Mouse (Mus musculus): Measurements from ENCODE around the gene ccdc198.
A peak's percentile ranks its signal among the peaks of the same experiment; 100 is the strongest.
"Not testable (repeated sequence)": the region's sequence is repeated elsewhere in the genome, so short reads cannot be mapped to it uniquely, and the experiment has no call there.

ccdc198 gene

GRCm38 (mm10) chr14:49245126-49245714 lies at the start of gene ccdc198:
ccdc198 (minus strand) TSS chr14:49245474.
- no peak for DNase-seq (ENCODE audit: low spot score)

DNA sequence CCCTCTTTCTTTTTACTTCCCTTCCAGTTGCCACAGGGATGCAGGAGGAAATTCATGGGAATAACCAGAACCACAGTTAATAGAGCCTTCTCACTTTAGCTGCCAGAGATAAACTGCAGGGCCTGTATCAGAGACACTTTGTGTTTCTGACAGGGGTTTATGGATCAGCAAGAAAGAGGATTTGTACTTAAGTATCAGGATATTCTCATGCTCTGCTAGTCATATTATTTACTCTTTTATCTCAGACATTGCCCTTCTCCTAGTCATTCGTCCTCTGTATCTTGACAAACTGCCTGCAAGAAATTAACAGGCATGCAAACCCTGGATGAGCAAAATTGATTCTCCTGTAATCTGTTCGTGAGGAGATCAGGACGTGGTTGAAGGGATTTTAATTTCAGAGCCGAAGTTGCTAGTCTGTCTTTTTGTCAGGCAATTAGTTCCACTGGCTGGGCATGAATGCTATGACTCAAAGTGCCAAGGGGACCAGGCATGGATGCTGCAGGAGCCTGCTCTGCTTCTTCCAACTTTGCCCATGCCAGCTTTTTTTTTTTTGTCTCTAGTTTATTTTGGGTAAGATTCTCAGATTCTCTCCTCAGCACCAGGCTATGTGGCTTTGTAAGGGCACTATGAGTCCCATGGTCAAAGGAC lies 48.7 kb upstream of the ccdc198 start:
- no peak for DNase-seq (ENCODE audit: low spot score)

DNA sequence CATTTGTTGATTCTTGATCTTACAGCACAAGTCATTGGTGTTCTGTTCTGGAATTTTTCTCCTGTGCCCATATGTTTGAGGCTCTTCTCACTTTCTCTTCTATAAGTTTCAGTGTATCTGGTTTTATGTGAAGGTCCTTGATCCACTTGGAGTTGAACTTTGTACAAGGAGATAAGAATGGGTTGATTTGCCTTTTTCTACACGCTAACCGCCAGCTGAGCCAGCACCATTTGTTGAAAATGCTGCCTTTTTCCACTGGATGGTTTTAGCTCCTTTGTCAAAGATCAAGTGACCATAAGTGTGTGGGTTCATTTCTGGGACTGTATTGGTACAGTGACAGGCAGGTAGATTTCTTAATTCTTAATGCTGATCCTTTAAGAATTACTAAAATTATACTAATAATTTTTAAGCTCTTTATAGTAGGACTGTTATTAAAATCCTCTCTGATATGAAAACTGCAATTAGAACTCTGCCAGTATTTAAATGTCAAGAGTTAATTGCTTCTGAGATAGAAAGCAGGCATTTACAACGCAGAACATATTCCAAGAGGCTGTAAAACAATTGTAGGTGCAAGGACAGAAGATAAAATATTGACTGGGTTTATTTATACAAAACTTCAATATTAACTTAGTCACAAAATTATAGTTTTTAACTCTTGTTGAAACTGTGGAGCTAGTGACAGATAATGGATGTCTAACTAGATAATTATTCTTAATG lies 44.9 kb upstream of the ccdc198 start:
- DNase-seq (ENCODE audit: low spot score): no peak

DNA sequence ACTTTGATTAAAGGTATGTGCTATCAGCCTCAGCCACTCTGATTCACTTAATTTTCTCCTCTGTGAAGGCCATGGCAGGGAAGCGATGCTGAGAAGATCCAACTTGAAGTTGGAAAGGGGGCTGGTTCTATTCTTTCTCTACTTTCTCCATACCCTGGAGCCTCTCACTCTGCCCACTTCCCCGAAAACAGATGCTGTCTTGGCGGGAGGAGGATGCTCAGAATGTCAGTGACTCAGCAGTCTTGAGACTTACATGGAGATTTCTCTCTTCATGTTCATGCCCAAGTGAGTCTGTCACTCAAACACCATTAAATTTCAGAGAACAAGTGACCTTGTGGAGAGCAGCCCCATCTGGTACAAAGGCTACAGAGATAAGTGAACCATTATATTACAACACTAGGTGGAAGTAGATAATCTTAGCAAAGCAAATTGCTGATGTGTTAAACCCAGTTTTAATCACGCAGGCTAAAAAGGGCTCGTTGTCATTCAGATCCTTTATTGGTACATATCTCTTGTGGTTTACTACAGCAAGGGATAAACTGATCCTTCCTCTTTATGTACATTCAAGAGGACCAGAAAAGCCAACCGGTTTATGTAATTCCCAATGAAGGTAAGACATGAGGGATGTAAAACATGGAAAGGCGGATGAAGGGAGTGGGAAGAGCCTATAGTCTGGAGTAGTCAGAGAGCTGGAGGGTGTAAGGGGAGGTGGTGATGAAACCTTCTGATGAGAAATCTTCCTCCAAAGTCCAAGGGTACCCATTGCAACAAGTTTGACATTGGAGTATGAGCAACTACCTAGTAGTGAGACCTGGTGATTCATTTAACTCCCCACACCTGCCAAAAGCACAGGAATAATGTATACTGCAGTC lies 38.7 kb upstream of the ccdc198 start:
- no peak for DNase-seq (ENCODE audit: low spot score)

- DNase-seq (ENCODE audit: low spot score): no peak
These were observed 33.6 kb upstream of the ccdc198 start for GRCm38 (mm10) chr14:49278880-49279279.

GRCm38 (mm10) chr14:49278479-49278878 lies 33.2 kb upstream of the ccdc198 start:
- not testable (repeated sequence) for DNase-seq (ENCODE audit: low spot score)

- no peak for DNase-seq (ENCODE audit: low spot score)
These were observed 32.4 kb upstream of the ccdc198 start for GRCm38 (mm10) chr14:49277642-49278041.

GRCm38 (mm10) chr14:49275376-49275775 lies 30.1 kb upstream of the ccdc198 start:
- no peak for DNase-seq (ENCODE audit: low spot score)

DNA sequence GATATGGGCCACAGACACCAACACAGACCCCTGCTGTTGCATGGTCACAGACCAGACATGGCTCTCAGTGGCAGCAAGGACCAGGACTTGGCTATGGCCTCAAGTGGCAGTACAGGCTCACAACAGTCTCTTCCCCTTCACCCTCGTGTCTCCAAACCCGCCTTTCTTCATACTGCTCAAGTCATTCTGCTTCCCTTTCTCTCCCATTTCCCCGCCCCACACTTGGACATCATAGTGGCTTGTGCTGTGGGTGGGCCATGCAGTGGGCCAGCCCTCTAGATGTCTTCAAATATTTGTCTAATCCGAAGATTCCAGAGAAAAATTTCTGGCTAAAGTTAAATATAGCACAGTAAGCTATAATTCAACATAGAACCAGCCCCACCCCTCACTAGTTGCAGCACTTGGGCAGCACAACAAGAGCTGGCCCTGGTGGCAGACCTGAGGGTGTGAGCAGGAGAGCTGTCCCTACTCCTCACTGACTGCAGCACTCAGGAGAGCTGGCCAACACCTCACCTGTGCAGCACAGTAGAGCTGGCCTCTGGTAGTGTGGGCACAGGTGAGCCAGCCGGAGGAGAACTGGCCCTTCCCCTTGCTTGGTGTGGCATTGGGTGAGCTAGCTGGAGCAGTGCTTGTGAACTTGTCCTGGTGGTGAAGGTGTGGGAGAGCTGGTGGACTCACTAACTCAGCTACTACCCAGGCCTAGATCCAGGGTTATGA lies 20.2 kb upstream of the ccdc198 start:
- DNase-seq (ENCODE audit: low spot score): no peak

GRCm38 (mm10) chr14:49241522-49241921 lies 3.8 kb downstream of the ccdc198 start:
- no peak for DNase-seq (ENCODE audit: low spot score)

DNA sequence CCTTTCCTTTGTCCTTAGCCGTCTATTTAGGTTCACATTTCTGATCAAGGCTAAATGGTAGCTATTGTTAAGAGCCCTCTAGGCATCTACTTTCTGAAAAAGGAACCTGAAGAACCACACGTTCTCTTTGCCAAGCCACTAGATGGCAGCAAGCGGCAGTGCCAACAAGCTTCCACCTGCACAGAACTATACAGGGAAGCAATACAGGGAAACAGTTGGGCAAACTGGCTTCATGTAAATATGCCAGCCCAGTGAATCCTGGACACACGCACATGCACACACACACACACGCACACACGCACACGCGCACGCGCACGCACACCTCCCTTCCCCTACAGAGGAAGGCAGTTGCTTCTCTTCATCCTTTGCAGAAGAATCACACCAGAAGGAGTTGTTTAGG lies 7.1 kb downstream of the ccdc198 start:
- peak; percentile 72 for DNase-seq (ENCODE audit: low spot score)

DNA sequence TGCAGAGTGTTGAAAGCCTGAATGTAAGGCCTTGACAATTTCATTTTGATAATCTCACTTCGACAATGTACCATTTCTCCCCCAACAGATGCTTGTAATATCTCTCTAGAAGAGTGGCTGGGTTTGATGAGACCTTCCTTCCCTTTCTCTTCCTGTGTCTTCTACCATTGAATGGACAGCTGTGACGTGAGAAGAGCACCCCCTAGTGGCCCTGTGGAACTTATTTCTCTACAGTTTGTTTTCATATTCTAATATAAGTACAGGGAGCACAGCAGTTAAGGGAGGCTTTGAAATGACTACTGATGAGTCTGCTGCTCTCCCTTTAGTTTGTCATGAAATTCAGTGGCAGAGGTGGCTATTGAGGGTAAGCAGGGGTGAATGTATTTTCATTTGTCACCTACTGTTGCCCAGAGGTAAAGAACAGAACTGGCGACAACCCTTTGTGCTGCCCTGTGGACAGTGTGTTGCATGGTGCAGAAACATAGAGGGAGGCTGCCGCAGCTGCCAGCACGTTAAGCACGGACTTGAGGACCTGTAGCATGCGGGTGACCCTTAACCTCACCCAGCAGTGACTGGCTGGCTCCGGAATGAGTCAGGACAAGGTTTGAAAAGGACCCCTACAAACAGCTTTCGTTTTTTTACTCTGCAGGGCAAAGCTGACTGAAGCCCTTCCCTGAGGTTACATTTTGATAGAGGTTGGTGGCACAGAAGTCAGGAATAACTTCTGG lies 10.3 kb downstream of the ccdc198 start:
- peak; percentile 37 for DNase-seq (ENCODE audit: low spot score)

DNA sequence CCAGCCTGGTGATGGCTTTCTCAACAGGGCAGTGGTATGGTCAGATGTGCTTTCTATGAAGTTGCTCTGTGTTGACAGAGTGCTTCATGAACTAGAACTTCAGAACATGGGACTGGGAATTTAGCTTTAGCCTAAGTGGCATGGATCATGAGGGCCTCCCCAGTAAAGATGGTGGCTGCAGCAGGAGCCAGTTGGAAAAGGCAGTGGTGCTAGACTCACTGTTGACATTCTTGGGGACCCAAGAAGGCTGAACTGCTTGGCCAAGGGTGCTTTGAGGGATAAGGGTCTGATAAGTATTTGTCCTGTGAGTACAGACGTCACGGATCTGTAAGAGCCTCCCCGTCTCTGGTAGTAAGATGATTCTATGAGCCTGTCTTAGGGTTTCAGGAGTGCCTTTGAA lies 13.4 kb downstream of the ccdc198 start:
- DNase-seq (ENCODE audit: low spot score): no peak

DNA sequence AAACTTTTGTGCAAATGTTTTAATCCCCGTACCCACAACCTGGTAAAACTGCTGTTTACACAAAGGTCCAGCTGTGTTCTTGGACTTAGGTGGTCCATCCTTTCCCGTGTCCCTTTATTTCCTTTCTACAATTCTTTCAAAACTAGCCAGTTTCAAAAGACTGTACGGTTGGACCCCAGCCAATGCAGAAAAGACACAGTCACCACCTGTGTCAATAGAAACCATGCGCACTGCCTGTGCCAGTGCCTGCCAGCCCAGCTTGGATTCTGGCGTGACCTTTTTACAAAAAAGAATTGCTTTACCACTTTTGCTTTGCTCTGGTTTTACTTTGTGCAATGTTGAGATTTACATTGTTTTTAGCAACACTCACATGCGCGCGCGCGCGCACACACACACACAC lies 18.3 kb downstream of the ccdc198 start:
- no peak for DNase-seq (ENCODE audit: low spot score)

DNA sequence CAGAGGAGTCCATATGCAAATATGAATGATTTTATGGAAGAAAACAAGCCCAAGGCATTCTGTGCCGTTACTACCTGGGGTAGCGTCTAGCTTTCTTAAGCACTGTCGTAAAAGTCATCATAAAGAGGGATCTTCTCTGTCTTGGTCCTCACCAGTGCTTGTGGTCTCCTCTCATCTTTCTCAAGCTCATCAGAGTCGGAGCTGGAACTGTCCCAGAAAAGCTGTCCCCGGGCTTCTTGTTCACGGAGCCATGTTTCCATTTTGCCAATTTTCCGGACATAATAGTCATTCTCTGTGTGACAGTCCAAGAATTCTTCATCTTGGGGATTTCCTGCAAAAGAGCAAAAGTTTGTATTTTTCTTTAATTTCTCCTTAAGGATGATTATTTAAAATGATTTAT lies 18.8 kb downstream of the ccdc198 start:
- DNase-seq (ENCODE audit: low spot score): no peak

- no peak for DNase-seq (ENCODE audit: low spot score)
These were observed 23.5 kb downstream of the ccdc198 start for GRCm38 (mm10) chr14:49221771-49222170.

DNA sequence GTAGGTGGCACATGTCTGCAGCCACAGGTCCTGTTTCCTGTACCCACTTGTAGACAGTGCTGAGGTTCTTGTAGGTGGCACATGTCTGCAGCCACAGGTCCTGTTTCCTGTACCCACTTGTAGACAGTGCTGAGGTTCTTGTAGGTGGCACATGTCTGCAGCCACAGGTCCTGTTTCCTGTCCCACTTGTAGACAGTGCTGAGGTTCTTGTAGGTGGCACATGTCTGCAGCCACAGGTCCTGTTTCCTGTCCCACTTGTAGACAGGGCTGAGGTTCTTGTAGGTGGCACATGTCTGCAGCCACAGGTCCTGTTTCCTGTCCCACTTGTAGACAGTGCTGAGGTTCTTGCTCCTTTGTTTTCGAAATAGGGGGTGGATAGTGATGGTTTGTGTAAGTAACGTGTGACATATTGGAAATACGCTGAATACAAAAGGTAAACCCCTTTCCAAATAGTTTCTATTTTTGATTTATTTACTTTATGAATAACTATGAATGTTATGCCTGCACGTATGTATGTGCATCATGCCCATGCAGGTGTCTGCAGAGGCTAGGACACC lies 25.7 kb downstream of the ccdc198 start:
- not testable (repeated sequence) for DNase-seq (ENCODE audit: low spot score)

DNA sequence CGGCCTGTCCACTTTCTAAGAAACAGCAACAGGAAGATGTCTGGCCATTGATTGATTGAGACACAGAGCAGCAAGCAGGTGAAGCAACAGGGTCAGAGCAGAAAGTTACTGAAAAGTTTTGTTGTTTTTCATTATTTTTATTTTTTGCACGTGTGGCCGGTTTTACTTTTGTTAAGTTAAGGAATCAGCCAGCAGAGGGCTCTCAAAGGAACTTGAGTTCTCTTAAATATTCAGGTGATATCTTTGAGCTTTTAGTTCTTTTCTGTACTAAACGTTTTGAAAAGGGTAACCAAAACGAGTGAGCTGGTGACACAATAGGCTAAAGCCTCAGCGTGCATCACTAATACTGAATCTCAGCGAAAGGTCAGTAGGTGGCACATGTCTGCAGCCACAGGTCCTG lies 26.6 kb downstream of the ccdc198 start:
- DNase-seq (ENCODE audit: low spot score): no peak

DNA sequence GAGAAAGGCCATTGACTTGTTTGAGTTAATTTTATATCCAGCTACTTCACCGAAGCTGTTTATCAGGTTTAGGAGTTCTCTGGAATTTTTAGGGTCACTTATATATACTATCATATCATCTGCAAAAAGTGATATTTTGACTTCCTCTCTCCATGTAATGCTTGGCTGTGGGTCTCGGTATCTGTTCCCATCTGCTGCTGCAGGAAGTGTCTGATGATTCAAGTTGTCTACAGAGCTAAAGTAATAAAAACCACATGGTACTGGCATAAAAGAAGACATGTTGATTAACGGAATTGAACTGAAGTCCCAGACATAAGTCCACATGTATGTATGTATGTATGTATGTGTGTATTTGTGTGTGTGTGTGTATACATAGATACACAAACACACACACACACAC lies 35.1 kb downstream of the ccdc198 start:
- DNase-seq (ENCODE audit: low spot score): not testable (repeated sequence)

DNA sequence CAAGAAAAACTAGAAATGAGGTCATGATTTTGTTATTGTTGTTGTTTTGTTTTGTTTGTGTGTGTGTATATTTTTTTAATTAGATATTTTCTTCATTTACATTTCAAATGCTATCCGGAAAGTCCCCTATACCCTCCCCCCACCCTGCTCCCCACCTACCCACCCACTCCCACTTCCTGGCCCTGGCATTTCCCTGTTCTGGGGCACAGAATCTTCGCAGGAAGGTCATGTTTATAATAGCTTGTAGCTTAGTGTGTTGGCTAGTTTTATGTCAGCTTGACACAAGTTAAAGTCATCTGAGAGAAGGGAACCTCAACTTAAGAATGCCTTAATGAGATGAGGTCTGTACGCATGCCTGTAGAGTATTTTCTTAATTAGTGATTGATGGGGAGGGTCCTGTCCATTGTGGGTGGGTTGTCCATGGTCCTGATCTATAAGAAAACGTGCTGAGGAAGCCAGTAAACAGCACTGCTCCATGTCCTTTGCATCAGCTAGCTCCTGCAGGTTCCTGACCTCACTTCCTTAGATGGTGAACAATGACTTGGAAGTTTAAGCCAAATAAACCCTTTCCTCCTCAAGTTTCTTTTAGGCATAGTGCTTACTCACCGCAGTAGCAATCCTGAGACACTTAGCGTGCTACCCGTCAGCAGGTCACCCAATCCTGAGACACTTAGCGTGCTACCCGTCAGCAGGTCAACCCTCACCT lies 44.0 kb downstream of the ccdc198 start:
- no peak for DNase-seq (ENCODE audit: low spot score)

All from layer of hippocampus, adult 11-12 months (tissue).